Mouse (Mus musculus): Measurements from ENCODE around the gene Tekt4.

The Tekt4 gene

DNA sequence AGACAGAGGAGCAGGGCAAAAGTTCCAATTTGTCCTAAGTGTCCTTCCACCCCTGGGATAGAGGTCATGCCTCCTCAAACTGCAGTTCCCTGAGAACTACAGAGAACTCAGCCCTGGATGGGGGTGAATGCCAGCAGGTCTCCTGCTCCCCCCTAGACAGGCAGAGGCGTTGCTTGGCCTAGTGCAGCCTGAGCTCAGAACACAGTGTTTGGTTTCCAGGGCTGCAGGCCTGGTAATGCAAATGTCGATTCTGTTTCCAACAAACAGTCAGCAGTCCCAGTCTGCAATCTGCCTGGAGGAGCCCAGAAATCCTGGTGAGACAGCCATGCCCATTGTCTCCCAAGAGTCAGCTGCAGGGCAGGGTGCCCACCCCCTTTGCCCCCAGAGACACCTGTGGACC is at the start of gene Tekt4:
Tekt4 (plus strand) TSS at position 344 of the 400 bp plus-strand sequence.
- no peak for DNase-seq (ENCODE audit: low read depth, low spot score)

DNA sequence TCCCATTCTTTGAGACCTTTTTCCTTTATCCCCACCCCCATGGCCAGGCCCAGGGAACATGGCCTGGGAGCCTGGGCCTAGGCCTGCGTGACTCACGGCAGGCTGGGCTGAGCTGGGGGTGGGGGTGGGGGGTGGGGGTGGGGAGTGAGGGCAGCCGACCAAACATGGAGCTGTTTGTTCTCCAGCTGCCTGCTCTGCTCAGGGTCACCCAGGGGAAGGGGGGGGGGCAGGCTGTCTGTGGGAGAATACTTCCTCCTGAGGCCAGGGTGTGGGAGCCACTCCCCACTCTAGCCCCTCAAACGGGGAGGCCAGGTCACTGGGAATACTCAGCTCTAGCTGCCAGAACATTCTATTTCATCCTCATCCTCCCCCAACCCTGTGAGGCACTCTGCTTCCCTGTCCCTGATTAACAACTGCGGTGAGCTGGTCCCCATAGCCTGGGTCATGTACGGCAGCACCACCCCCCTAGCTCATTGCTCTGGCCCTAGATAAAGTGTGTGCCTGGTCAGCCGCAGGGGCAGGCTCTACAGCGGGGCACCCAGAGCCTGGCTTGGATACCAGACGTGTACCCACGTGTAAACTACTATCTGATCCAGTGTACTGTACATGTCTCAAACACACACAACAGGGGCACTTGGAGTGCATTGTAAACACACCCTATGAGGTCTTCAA is 49.1 kb upstream of the Tekt4 start:
- no peak for DNase-seq (ENCODE audit: low read depth, low spot score)

DNA sequence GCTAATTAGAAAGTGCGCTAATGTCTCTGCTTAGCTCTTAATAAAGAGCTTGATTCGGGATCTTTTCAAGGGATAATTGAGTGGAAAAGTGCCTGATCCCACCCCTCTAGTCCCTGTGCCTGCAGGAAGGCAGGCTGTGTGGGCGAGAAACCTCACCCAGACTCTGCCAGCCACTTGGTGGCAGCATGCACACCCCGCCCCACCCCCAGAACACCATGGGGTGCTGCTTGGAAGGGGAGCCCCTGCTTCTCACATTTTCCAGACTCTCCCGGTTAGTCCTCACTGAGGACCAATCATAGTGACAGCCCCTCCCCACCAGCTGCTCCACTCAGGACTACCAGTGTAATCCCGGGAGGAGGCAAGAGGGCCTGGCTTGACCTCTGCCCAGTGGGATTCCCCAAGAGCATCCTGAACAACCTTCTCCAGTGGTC is 48.4 kb upstream of the Tekt4 start:
- DNase-seq (ENCODE audit: low read depth, low spot score): no peak

DNA sequence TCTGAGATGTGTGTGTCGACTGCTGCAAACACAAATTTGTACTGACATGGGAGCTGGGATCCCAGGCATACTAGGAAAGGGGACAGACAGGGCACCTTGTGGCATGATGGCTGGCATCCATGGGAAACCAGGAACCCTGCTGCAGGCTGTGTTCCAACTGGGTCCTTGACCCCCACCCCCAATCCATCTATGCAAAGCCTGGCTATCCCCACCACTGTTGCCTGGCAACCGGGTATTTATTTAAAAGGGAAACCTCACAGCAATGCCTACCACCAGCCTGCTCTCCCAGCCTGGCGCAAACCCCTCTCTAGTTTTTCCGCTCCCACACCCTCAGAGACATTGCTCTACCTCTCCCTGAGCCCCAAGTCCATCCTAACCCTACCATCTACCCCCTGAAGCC is 47.1 kb upstream of the Tekt4 start:
- DNase-seq (ENCODE audit: low read depth, low spot score): no peak

DNA sequence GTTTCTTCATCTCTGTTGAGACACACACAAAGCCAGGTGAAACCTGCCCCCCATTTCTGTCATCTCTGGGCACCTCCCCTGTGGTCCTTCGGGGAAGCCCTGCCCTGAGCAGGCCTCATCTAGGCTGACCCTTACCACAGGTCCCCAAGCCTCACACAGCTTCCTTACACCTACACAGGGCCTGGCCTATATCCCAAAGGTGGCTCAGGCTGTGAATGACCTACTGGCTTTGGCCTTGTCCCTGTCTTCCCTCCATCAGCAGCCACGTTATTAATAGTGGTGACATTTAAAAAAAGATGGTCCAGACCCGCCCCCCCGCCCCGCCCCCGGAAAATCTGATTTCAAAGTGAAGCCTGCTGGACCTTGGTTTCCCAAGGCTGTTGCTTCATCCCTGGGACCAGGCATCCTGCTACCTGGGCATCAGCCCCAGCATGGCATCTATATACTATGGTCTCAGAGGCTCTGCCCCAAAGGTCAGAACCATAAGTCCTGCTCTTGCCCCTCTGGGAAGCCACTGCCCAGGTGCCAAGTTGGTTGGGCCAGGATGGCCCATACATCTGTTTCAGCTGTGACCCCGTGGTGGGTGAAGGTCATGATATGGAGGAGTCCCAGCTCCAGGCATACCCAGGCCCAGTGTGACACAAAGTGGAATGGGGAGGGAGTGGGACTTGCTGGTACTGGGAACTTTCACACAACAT is 46.0 kb upstream of the Tekt4 start:
- no peak for DNase-seq (ENCODE audit: low read depth, low spot score)

DNA sequence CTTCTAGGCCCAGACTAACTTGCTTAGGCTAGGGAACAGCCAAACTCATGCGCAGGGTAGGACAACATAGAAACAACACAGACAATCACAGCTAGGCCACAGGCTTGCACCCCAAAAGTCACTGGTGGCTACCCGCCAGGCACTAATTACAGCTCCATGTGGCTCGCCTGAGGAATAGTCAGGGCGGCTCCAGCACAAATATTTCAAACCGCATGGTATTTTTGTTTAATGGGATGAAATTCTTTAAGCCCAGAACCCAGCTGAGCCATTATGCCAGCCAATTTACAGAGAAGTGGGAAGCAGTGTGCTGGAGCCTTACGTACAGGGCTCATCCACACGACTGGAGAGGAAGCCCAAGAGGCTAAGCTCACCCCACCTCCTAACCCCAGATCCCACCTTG is 44.8 kb upstream of the Tekt4 start:
- DNase-seq (ENCODE audit: low read depth, low spot score): no peak

DNA sequence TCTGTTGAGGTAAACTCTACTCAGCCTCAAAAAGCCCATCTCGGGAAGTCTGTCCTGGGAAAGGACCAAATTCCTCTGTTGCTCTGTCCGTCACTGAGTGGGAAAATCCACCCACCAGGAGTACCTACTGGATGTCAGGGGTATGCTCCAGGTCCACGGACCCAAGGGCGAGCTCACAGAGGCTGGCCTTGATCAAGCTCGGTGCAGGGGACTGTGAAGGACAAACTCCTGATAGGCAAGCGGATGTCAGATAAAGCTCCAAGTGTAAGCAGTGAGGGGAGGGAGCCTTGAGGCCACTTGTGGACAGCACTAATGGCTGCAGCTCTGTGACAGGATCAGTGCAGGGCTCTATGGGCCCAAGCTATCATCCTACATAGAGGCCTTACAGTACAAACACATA is 44.2 kb upstream of the Tekt4 start:
- DNase-seq (ENCODE audit: low read depth, low spot score): no peak

DNA sequence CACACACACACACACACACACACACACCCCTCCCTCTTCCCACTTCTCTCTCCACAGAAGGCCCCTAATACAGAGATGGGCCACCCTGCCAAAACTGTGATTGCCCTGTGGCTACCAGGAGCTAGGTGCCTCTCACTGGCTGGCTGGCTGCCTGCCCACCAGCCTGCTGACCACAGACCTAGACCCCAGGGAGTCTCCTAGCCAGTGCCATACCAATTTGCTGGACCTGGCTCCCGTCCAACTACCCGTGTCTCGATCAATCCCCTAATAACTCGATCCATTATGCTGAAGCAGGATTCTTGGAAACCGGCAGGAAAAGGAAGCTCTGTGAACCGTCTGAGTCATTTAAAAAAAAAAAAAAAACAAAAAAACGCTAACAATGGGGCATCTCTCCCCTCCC is 43.6 kb upstream of the Tekt4 start:
- DNase-seq (ENCODE audit: low read depth, low spot score): no peak

DNA sequence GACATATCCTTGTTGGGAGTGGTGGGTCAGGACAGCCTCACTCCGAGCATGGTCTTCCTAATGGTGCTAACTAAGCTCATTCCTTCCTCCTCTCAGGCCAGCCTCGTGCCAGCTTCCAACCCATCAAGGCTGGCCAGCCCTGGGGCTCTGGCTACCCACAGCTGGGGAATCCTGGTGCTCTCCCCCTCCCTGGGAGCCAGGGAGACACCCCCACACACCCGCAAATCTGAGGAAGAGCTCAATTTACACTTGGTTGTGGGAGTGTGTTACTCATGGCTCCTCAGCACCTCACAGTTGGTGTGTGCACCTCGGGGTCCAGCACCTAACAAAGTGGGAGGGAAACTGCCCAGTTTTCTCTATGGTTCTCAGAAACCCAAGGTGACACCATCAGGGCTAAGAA is 43.2 kb upstream of the Tekt4 start:
- no peak for DNase-seq (ENCODE audit: low read depth, low spot score)

DNA sequence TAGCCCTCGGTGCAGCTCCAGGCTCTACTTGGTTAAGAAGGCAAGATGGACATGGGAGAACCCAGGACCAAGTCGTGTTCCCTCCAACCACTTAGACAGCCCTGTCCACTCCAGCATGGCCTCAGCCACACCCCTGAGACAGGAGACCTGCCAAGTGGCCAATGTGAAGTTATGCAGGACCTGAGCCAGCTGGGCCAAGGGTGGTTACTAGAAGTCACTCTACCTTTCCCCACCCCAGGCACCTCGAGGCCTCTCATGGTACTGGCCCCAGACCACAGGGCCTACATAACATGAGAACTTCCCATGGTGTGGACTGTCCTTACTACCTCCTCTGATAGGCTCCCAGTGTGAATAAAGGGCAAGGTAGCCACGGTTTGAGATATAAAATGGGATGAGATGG is 40.2 kb upstream of the Tekt4 start:
- no peak for DNase-seq (ENCODE audit: low read depth, low spot score)

DNA sequence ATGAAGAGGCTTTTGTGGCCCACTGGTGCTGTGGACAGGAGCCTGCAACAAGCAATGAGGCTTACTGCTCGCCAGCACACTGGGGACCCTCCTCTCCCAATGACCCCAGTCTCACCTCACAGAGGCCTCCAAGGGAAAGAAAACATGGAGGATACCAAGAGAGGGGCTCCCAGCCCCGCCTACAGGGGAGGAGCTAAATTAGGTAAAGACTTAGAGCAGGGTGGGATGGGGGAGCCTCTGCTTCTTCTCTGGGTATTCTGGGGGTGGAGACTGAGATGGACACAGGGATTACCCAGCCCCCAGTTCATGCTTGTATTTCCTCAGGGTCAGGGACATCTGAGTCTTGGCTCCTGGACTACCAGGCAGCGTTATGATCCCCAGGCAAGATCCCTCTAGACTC is 39.5 kb upstream of the Tekt4 start:
- no peak for DNase-seq (ENCODE audit: low read depth, low spot score)

DNA sequence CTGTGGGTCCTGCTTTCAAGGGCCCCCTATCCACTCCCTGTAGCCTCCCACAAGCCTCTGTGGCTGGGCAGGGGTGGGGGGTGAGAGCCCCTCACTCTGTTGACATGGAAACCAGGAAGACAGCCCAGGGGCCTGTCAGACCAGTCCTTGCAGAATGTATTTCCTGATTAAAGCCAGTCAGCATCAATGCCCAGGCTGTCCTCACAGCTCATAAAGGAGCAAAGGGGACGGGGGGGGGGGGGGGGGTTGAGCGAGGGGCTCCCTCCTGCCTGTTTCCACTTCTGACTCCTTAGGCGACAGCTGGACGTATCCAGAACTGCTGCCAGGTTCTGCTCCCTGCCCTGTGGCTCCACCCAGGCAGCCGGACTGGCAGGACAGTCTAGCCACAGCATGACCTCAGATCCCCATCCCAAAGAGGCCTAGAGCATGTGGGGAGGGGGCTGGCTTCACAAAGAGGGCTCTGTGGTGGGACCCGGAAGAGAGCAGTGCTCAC is 38.9 kb upstream of the Tekt4 start:
- no peak for DNase-seq (ENCODE audit: low read depth, low spot score)

DNA sequence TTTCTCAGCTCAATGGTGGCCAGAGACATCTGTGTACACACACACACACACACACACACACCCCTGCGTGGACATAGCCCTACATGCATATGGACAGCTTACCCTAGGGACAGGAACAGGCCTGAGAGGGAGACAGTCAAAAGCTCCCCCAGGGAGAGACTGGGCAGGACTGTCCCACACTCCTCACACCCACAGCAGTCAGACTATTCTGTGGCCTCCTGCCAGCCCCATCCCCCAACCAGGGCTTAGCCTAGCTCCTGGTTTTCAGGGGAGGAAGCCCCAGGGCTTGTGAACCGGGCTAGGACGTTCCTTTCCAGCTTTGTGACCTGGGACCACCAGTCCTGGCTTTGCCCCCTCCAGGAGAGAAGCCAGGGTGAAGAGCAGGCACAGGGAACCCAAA is 38.2 kb upstream of the Tekt4 start:
- no peak for DNase-seq (ENCODE audit: low read depth, low spot score)

DNA sequence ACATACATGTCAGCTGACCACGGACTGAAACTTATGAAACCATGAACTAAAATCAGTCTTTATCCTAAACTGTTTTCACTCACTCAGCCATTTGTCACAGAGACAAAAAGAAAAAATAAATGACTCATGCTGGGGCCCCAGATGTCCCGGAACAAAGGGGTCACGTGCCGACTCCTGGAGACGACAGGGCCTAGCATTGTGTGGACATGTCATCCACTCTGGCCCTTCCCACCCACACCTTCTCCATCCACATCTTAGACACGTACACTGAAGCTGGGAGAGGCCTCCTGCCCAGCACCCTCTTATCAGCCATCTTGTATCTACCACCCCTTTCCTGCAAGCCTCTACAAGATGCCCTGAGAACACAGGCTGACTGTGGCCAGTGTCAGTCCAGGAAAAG is 36.4 kb upstream of the Tekt4 start:
- DNase-seq (ENCODE audit: low read depth, low spot score): no peak

DNA sequence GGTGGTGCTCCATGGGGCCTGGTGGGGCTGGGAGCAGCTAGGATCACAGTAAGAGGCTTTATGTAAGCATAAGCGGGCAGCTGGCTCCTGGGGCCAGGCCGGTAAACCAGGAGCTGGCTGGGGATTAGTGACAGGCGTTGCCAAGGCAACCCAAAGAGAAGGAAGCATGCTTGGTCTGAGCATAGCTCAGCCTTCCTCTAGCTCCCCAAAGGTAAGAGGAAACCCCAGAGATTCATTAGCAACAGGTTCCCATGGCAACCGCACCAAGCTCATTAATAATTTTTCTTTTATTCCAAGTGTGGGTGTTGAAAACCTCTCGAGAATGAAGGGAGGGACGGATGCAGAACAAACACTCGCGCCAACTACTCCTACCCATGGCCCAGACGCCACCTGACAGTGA is 35.5 kb upstream of the Tekt4 start:
- DNase-seq (ENCODE audit: low read depth, low spot score): no peak

DNA sequence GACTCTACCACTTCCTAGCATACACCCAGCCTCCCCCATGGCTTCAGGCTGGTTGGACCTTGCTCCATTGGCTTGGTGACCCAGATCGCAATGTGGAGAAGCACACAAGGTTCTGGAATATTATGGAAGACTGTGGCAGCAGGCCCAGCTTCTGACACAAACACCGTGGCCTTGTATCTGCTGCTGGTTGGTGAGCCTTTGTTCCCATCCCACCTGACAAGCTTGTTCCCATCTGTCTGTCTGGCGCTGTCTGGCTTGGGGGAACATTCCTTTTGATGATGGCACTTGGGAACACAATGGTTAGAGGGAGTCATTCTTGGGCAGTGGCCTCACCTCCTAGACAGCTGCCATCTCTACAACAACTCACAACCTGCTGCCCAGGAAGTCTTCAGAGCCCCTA is 33.4 kb upstream of the Tekt4 start:
- no peak for DNase-seq (ENCODE audit: low read depth, low spot score)

DNA sequence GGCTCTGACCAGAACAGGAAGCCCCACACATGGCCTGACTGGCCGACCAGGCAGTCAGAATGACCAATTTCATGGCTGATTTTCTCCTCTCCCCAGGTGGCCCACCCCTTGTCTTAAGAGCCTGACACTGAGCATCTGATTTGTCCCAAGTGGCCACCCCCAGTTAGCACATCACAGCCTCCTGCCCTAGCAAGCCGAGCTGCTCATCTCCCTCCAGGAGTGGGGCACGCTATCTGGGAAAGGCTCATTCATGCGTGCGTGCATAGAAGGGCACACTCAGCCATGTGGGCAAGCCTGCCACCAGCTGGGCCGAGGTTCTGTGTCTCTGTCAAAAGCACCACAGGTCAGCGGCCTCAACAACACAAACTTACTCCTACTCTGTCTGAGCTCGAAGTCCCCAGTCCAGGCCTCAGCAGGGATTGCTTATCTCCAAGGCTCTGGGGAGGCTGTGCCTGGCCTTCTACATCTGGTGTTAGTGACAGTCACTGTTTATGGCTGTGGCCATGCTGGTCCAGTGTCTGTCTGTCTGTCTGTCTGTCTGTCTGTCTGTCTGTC is 29.8 kb upstream of the Tekt4 start:
- no peak for DNase-seq (ENCODE audit: low read depth, low spot score)

DNA sequence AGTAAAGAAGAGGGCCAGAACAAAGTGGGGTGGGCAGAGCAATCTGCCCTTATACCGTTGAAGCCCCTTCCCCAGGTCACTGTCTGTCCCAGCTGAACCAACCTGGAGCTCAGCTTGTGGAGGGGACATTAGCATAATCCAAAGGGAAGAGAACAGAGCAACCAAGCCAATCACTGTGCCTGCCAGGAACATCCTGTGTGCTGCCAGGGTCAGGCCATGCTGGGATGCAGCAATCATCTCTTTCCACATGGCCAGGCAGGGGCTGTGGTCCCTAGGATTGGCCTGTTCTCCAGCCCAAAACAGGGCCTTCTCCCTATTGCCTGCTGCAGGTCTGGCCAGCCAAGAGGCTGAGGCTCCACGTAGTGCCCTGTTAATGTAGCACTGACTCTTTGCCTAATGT is 28.4 kb upstream of the Tekt4 start:
- no peak for DNase-seq (ENCODE audit: low read depth, low spot score)

DNA sequence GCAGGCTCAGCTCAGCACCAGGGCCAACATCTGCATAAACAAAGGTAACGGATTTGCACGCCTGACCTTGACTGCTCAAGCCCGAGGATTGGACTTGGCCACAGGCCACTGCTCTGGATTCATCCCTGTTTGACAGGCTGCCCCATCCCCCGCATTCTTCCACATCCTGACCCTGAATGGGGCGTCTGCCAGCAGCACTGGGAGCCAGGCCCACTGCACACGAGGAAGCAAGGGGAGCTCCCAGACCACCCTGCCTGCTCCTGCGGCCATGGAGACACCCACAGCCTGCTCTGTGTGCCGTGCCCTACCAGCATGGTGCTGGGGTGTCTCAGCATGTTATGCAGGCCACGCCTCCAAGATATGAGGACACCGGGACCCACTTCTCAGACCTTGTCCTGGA is 27.0 kb upstream of the Tekt4 start:
- no peak for DNase-seq (ENCODE audit: low read depth, low spot score)

DNA sequence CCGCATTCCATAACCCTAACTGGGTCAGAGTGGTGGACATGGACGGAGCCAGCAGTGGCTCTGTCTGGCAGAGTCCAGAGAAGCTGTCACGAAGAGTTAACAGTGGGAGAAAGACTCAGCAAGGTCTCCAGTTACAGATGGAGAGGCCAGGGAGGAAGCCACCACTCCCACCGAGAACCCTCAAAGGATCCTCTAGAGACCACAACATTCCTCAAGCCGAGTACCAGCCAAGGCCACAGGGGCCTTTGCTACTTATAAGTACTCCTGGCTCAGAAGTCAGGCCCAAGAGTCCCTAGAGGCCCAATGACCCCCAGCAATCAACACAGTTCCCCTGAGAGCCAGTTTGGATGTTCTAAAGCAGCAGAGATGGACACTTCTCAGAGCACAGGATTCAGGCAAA is 25.2 kb upstream of the Tekt4 start:
- no peak for DNase-seq (ENCODE audit: low read depth, low spot score)

DNA sequence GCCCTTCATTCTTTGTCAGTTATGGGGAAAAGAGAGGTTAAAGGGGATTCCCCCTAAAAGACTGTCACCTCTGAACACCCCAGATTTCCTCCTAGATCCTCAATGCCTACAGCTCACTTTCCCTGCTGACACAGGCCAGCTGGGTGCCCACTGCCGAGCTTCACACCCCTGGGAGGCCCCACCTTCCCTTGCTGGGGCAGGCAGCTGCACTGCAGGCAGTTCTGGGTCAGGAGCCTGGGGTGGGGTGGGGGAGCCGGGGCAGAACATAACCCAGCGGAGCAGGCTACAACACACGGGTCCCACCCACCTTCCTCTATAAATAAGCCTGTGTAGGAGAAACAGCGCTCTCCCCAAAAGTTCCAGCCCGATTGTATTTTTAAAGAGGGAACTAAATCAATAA is 24.5 kb upstream of the Tekt4 start:
- no peak for DNase-seq (ENCODE audit: low read depth, low spot score)

DNA sequence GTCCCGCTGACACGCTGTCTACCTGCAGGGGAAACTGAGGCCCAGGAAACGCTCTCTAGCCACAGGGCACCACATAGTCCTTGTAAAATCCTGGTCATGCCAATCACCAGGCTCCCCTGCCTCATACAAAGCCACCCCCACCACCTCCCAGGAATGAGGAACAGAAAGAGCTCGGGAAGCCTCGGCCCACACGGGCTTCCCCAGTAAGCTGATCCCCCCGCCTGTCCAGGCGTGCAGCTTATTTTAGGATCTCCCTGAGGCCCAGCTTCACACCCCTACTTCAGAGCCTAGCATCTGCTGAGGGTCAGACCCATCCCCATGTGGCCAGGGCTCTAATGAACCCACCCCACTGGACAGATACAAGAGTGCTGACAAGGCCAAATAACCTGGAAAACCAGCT is 23.9 kb upstream of the Tekt4 start:
- no peak for DNase-seq (ENCODE audit: low read depth, low spot score)
